Mouse (Mus musculus): Measurements from ENCODE around the gene Tfpi. TPM values are rescaled to one million over a fixed set of nuclear protein-coding genes. Genes with fewer than 3 reads are reported as not detected.

Gene Tfpi
- total and polyA plus RNA-seq, 3 experiments, result 0.17 to 0.46 TPM; not detected in 1

DNA sequence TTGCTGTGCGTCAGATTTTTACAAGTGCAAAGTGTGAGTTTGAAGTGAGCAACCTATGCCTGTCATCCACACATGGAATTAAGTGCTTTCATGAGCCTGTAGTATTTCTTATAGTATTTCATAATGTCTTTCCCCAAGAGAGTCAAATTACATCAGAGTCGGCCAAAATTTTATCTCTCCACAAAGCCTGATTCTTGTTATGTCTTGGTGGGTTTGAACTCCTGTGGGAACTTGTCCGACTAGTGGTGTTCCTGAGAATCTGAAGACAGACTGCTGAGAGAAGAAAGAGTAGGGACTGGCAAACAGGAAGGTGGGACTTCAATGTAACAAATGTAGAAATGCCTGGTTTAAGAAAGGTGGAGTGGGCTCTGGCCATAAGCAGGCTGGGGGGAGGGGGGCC is 47.7 kb downstream of the Tfpi start:
- dilution Hi-C loops (cut with MboI; ENCODE audit: extremely low pct_ligation_motif_present, extremely low pct_unique_long_range_greater_than_20kb, low sequenced_read_pairs) (no loop called here), in situ Hi-C loops (cut with MboI; ENCODE audit: low pct_ligation_motif_present, low pct_unique_long_range_greater_than_20kb, low sequenced_read_pairs) (loop anchor here (25.0 kb wide), 1 partner anchor 392 kb away; no protein-coding TSS in a partner anchor)
- DNase-seq (ENCODE audit: extremely low read depth), result no peak
- no peak overlapping the region for H3K27ac ChIP-seq (ENCODE audit: insufficient read depth, low read depth)
- no peak overlapping the region for H3K4me3 ChIP-seq (replicated peaks in 1 of 3; ENCODE audit: low read depth in 2 of 3, low read length in 2 of 3, poor library complexity in 1 of 3)
- TF ChIP-seq BHLHE40 (IDR thresholded peaks at IDR 0.05; ENCODE audit: low read depth, low read length) (no peak), ETS1 (conservative IDR thresholded peaks at IDR 0.05; ENCODE audit: low read depth, low read length) (no peak), TBP (conservative IDR thresholded peaks at IDR 0.05; ENCODE audit: low read depth, low read length) (no peak), KAT2A (IDR thresholded peaks at IDR 0.05; ENCODE audit: insufficient replicate concordance, low read length) (no peak), GABPA (IDR thresholded peaks at IDR 0.05; ENCODE audit: insufficient replicate concordance, low read depth, low read length) (no peak), ZNF384 (IDR thresholded peaks at IDR 0.05; ENCODE audit: low read depth, low read length) (no peak), EP300 (IDR thresholded peaks at IDR 0.05; ENCODE audit: low read length) (no peak), CTCF (conservative IDR thresholded peaks at IDR 0.05 in 1 of 2, IDR thresholded peaks at IDR 0.05 in 1 of 2; ENCODE audit: low read depth in 2 of 2, low read length in 2 of 2) (no peak), E2F4 (IDR thresholded peaks at IDR 0.05; ENCODE audit: insufficient replicate concordance, low read depth, low read length) (no peak), ZMIZ1 (IDR thresholded peaks at IDR 0.05; ENCODE audit: low read depth, low read length) (no peak), ELF1 (IDR thresholded peaks at IDR 0.05; ENCODE audit: low read depth, low read length) (no peak), IRF4 (IDR thresholded peaks at IDR 0.05; ENCODE audit: low read depth, low read length) (no peak), UBTF (IDR thresholded peaks at IDR 0.05; ENCODE audit: low read depth, low read length) (no peak)
- H3K4me1 ChIP-seq (ENCODE audit: control insufficient read depth in 1 of 2, insufficient read depth in 2 of 2), result peaks cover 0 to 11% of the 10 kb centered on the region in 2 experiments; a peak in 3 of 4 replicates
- no peak overlapping the region for H3K9ac ChIP-seq (ENCODE audit: insufficient read depth, low read depth)
- no peaks in the 10 kb centered on the region for H3K9me3 ChIP-seq (replicated peaks; ENCODE audit: low read length)
- H3K4me2 ChIP-seq (ENCODE audit: insufficient read depth, low read depth, poor library complexity, severe bottlenecking), result no peak overlapping the region
- no peaks in the 10 kb centered on the region for H3K79me2 ChIP-seq (replicated peaks; ENCODE audit: control insufficient read depth, extremely low read depth, insufficient read depth, poor library complexity, severe bottlenecking)
- no peaks in the 10 kb centered on the region for H3K27me3 ChIP-seq (replicated peaks)
- H3K36me3 ChIP-seq (replicated peaks in 1 of 2; ENCODE audit: control insufficient read depth in 1 of 2, insufficient read depth in 1 of 2, low read length in 1 of 2), result no peaks in the 10 kb centered on the region

GRCm38 (mm10) chr2:84426531-84426930 is 50.0 kb downstream of the Tfpi start:
- Histone ChIP-seq H3K9me3 (replicated peaks; ENCODE audit: low read length) (no peaks in the 10 kb centered on the region), H3K79me2 (replicated peaks; ENCODE audit: control insufficient read depth, extremely low read depth, insufficient read depth, poor library complexity, severe bottlenecking) (no peaks in the 10 kb centered on the region), H3K9ac (ENCODE audit: insufficient read depth, low read depth) (peak overlapping the region; percentile 33; the same call in 1 of the 2 replicates), H3K36me3 (replicated peaks in 1 of 2; ENCODE audit: control insufficient read depth in 1 of 2, insufficient read depth in 1 of 2, low read length in 1 of 2) (no peaks in the 10 kb centered on the region), H3K27me3 (replicated peaks) (no peaks in the 10 kb centered on the region), H3K4me2 (ENCODE audit: insufficient read depth, low read depth, poor library complexity, severe bottlenecking) (no peak overlapping the region), H3K4me1 (ENCODE audit: control insufficient read depth in 1 of 2, insufficient read depth in 2 of 2) (peaks cover 0 to 14% of the 10 kb centered on the region in 2 experiments; a peak in 3 of 4 replicates), H3K27ac (ENCODE audit: insufficient read depth, low read depth) (no peak overlapping the region), H3K4me3 (replicated peaks in 1 of 3; ENCODE audit: low read depth in 2 of 3, low read length in 2 of 3, poor library complexity in 1 of 3) (no peak overlapping the region)
- dilution Hi-C loops (cut with MboI; ENCODE audit: extremely low pct_ligation_motif_present, extremely low pct_unique_long_range_greater_than_20kb, low sequenced_read_pairs), result no loop called here
- in situ Hi-C loops (cut with MboI; ENCODE audit: low pct_ligation_motif_present, low pct_unique_long_range_greater_than_20kb, low sequenced_read_pairs), result loop anchor here (25.0 kb wide), 1 partner anchor 389 kb away; no protein-coding TSS in a partner anchor
- TF ChIP-seq CHD1 (IDR thresholded peaks at IDR 0.05; ENCODE audit: low read depth, low read length), result no peak
- no peak for TF ChIP-seq POLR2A (IDR thresholded peaks at IDR 0.05; ENCODE audit: low read depth, low read length)
- TF ChIP-seq USF2 (conservative IDR thresholded peaks at IDR 0.05; ENCODE audit: low read depth, low read length), result no peak
- no peak for TF ChIP-seq JUND (conservative IDR thresholded peaks at IDR 0.05; ENCODE audit: low read depth, low read length)
- no peak for DNase-seq (ENCODE audit: extremely low read depth)

All from CH12.LX (cell line).